7 mouse cellular contexts compared by ENCODE assay signal in the genomic region with DNA sequence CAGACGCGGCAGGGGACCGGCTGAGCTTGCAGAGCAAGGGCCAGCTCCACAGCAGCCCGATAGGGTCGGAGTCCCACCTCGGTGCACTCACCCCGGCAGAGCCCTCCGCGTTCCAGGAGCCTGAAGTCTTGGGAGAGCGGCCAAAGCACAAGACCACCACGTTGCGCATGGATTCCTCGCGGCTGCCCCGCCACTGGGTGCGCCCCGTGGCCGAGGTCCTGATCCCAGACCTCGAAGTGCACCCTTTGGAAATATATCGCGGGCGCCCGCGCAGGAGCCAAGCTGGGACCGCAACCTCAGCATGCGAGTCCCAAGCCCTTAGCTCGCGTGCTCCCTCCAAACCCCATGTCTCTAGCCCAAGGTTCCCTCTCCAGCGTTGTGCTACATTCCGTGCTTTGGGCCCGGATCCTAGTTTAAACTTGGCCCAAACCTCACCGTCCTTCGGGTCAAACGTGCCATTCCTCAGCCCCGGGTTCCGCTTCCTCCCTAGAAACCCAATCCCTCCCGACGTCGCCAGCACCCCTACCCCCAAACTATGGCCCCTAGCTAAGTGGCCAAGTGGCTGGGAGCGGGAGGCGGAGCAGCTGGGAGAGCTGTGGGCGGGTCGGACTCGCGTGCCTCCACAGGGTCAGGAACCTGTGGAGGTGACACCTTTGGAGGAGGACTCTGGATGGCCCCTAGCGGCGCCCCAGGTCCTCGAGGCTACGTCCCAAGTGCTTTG. TPM values are rescaled to one million over a fixed set of nuclear protein-coding genes. Genes with fewer than 3 reads are reported as not detected.
A peak's percentile ranks its signal among the peaks of the same experiment; 100 is the strongest.
DNase-seq lines count a peak whose midpoint lies in the region; ATAC-seq and TF ChIP-seq lines count a peak whose summit lies in the region.

No protein-coding gene starts in this region.

- H3K4me3 ChIP-seq in bone marrow macrophage, adult 2 months (ENCODE audit: insufficient read depth, low read length), result peak overlapping the region; percentile 56
- H3K4me3 ChIP-seq in lung, embryonic 15.5 days, result peak overlapping the region; percentile 43
- H3K4me3 ChIP-seq in stomach, embryonic 14.5 days (ENCODE audit: low read depth, low read length), result peak overlapping the region; percentile 39

- peaks cover 8% of the 10 kb centered on the region for H3K4me1 ChIP-seq in bone marrow macrophage, adult 2 months (ENCODE audit: control insufficient read depth, insufficient read depth, low read length)
- H3K4me1 ChIP-seq in lung, embryonic 15.5 days, result peaks cover 34% of the 10 kb centered on the region
- H3K4me1 ChIP-seq in stomach, embryonic 14.5 days (ENCODE audit: control insufficient read depth, insufficient read depth, low read length), result peaks cover 11% of the 10 kb centered on the region; the same call in 1 of the 2 replicates

- TF ChIP-seq CTCF in bone marrow macrophage, adult 2 months (IDR thresholded peaks at IDR 0.05; ENCODE audit: low read depth, low read length), result no peak

- H3K9ac ChIP-seq in lung, embryonic 15.5 days, result peak overlapping the region; percentile 37
- H3K9ac ChIP-seq in stomach, embryonic 14.5 days (replicated peaks; ENCODE audit: low read depth, low read length), result peak overlapping the region; percentile 37; the same call in 1 of the 2 replicates

- TF ChIP-seq POLR2A in bone marrow macrophage, adult 2 months (IDR thresholded peaks at IDR 0.05; ENCODE audit: borderline replicate concordance, low read depth, low read length), result no peak

- H3K9me3 ChIP-seq in lung, embryonic 15.5 days, result no peaks in the 10 kb centered on the region
- H3K9me3 ChIP-seq in stomach, embryonic 14.5 days (ENCODE audit: control insufficient read depth, low read depth, low read length), result no peaks in the 10 kb centered on the region

- 1% methylated on average over 49 of the region's 49 CpGs for WGBS in lung, embryonic 15.5 days
- WGBS in stomach, embryonic 14.5 days, result under 1% methylated on average over 49 of the region's 49 CpGs

- H3K27ac ChIP-seq in bone marrow macrophage, adult 2 months (ENCODE audit: insufficient read depth, low read depth, low read length), result no peak overlapping the region
- H3K27ac ChIP-seq in lung, embryonic 15.5 days, result no peak overlapping the region
- no peak overlapping the region for H3K27ac ChIP-seq in stomach, embryonic 14.5 days (ENCODE audit: low read length)

- peak; percentile 27 for DNase-seq in Muller cell, postnatal 12 days (ENCODE audit: inconsistent ontology term)
- peak; percentile 72 to 75 for DNase-seq in kidney, adult 8-10 months
- DNase-seq in spleen, postnatal 10 days (ENCODE audit: low spot score in 2 of 2), result no peak

- no peaks in the 10 kb centered on the region for H3K36me3 ChIP-seq in lung, embryonic 15.5 days
- no peaks in the 10 kb centered on the region for H3K36me3 ChIP-seq in stomach, embryonic 14.5 days (ENCODE audit: control insufficient read depth, insufficient read depth, low read length)

- peak overlapping the region; percentile 85 for H3K4me2 ChIP-seq in lung, embryonic 15.5 days
- H3K4me2 ChIP-seq in stomach, embryonic 14.5 days (replicated peaks; ENCODE audit: low read depth, low read length), result peak overlapping the region; percentile 68

- ATAC-seq in granulocyte monocyte progenitor cell, adult 5-6 weeks (replicated peaks; ENCODE audit: poor library complexity, severe bottlenecking), result peak; percentile 16; the same call in 1 of the 2 replicates
- ATAC-seq in lung, embryonic 15.5 days (ENCODE audit: borderline replicate concordance, extremely low read depth, low FRiP score, low TSS enrichment), result no peak
- ATAC-seq in stomach, embryonic 14.5 days (ENCODE audit: insufficient number of reproducible peaks, insufficient read depth, low FRiP score, low read depth), result no peak

- peaks cover 35% of the 10 kb centered on the region for H3K27me3 ChIP-seq in lung, embryonic 15.5 days
- H3K27me3 ChIP-seq in stomach, embryonic 14.5 days (ENCODE audit: control insufficient read depth, insufficient read depth, low read length), result peaks cover 11% of the 10 kb centered on the region

RNA-seq across cellular contexts. Expression of gene Dctn1, which starts 3.6 kb away (rescaled TPM):
- 87.2 and 98.2 TPM in 2 replicates for polyA plus RNA-seq in bone marrow macrophage, adult 2 months (2012; ENCODE audit: insufficient read depth, insufficient read length, missing spikeins)
- total RNA-seq in granulocyte monocyte progenitor cell, adult 5-6 weeks (2014; fragmentation: Nextera tagmentation), result 27.3 and 71.9 TPM in 2 replicates
- total RNA-seq in granulocyte monocyte progenitor cell, adult 5-6 weeks (2017), result 69.4 and 69.5 TPM in 2 replicates
- polyA plus RNA-seq in lung, embryonic 15.5 days (2015; fragmentation: Nextera tagmentation; extraction: Ambion mirVana), result 96.7 and 104 TPM in 2 replicates
- 70.4 and 73.9 TPM in 2 replicates for polyA plus RNA-seq in stomach, embryonic 14.5 days (2014; fragmentation: Nextera tagmentation; extraction: Ambion mirVana)

RNA-seq across cellular contexts. Expression of gene 1700003E16Rik, which starts 5.9 kb away (rescaled TPM):
- polyA plus RNA-seq in bone marrow macrophage, adult 2 months (2012; ENCODE audit: insufficient read depth, insufficient read length, missing spikeins), result not detected in 2 replicates
- 0.51 TPM in 1 of 2 replicates, not detected in the other for total RNA-seq in granulocyte monocyte progenitor cell, adult 5-6 weeks (2014; fragmentation: Nextera tagmentation)
- not detected in 2 replicates for total RNA-seq in granulocyte monocyte progenitor cell, adult 5-6 weeks (2017)
- 6.2 and 8.1 TPM in 2 replicates for polyA plus RNA-seq in lung, embryonic 15.5 days (2015; fragmentation: Nextera tagmentation; extraction: Ambion mirVana)
- 0.77 and 1.2 TPM in 2 replicates for polyA plus RNA-seq in stomach, embryonic 14.5 days (2014; fragmentation: Nextera tagmentation; extraction: Ambion mirVana)

RNA-seq across cellular contexts. Expression of gene Wdr54, which starts 5.9 kb away (rescaled TPM):
- polyA plus RNA-seq in bone marrow macrophage, adult 2 months (2012; ENCODE audit: insufficient read depth, insufficient read length, missing spikeins), result 1.5 and 3.5 TPM in 2 replicates
- total RNA-seq in granulocyte monocyte progenitor cell, adult 5-6 weeks (2014; fragmentation: Nextera tagmentation), result not detected in 2 replicates
- 0.04 TPM in 1 of 2 replicates, not detected in the other for total RNA-seq in granulocyte monocyte progenitor cell, adult 5-6 weeks (2017)
- polyA plus RNA-seq in lung, embryonic 15.5 days (2015; fragmentation: Nextera tagmentation; extraction: Ambion mirVana), result 5.0 and 7.6 TPM in 2 replicates
- 5.3 and 5.8 TPM in 2 replicates for polyA plus RNA-seq in stomach, embryonic 14.5 days (2014; fragmentation: Nextera tagmentation; extraction: Ambion mirVana)

RNA-seq across cellular contexts. Expression of gene Rtkn, which starts 26.8 kb away (rescaled TPM):
- 1.4 and 1.8 TPM in 2 replicates for polyA plus RNA-seq in bone marrow macrophage, adult 2 months (2012; ENCODE audit: insufficient read depth, insufficient read length, missing spikeins)
- 5.1 and 8.7 TPM in 2 replicates for total RNA-seq in granulocyte monocyte progenitor cell, adult 5-6 weeks (2014; fragmentation: Nextera tagmentation)
- 2.1 and 5.0 TPM in 2 replicates for total RNA-seq in granulocyte monocyte progenitor cell, adult 5-6 weeks (2017)
- polyA plus RNA-seq in lung, embryonic 15.5 days (2015; fragmentation: Nextera tagmentation; extraction: Ambion mirVana), result 35.3 and 39.9 TPM in 2 replicates
- 18.8 and 19.2 TPM in 2 replicates for polyA plus RNA-seq in stomach, embryonic 14.5 days (2014; fragmentation: Nextera tagmentation; extraction: Ambion mirVana)

RNA-seq across cellular contexts. Expression of gene Ino80b, which starts 36.9 kb away (rescaled TPM):
- polyA plus RNA-seq in bone marrow macrophage, adult 2 months (2012; ENCODE audit: insufficient read depth, insufficient read length, missing spikeins), result 25.1 and 26.8 TPM in 2 replicates
- total RNA-seq in granulocyte monocyte progenitor cell, adult 5-6 weeks (2014; fragmentation: Nextera tagmentation), result 17.2 and 22.8 TPM in 2 replicates
- total RNA-seq in granulocyte monocyte progenitor cell, adult 5-6 weeks (2017), result 32.9 and 47.6 TPM in 2 replicates
- polyA plus RNA-seq in lung, embryonic 15.5 days (2015; fragmentation: Nextera tagmentation; extraction: Ambion mirVana), result 13.5 and 15.2 TPM in 2 replicates
- 13.6 and 16.5 TPM in 2 replicates for polyA plus RNA-seq in stomach, embryonic 14.5 days (2014; fragmentation: Nextera tagmentation; extraction: Ambion mirVana)

Comparison
In these comparisons a context has a peak if more than half of its experiments do, and no peak if none do; other contexts are left out.
1. DNase-seq: peak in Muller cell, postnatal 12 days (single experiment) and kidney, adult 8-10 months (2 of 2); none in spleen, postnatal 10 days (0 of 2).
2. Peak in every context shown above with its lines, with median percentiles within 50 percentile points of each other: H3K4me3 ChIP-seq.